Mouse (Mus musculus) layer of hippocampus, postnatal 25 days (tissue): ENCODE data around the gene B3gnt6. TPM values are rescaled to one million over a fixed set of nuclear protein-coding genes. Genes with fewer than 3 reads are reported as not detected.

ENCODE experiments used
- DNase-seq, 2 experiments: peaks; one replicate each; pipeline ENCODE4 v3.0.0; 2022; ENCODE audit warnings: mixed read lengths in 2 of 2, low spot score in 1 of 2; ENCODE audit errors: extremely low spot score in 1 of 2
- total RNA-seq, 2 experiments: library from RNA; stranded (reverse); gene quantifications; 2 replicates each; pipeline ENCODE4 v1.2.3; 2021

B3gnt6 gene
- total RNA-seq, 2 experiments from 2014 or later = not detected

GRCm38 (mm10) chr7:98177929-98178559, 21.2 kb downstream of the B3gnt6 start, which contains the start of gene Capn5:
Gene Capn5 (minus strand): TSS chr7:98178274.
- DNase-seq = peak; percentile 48 to 49

- DNase-seq = no peak
Observed at GRCm38 (mm10) chr7:98177566-98177928, 21.7 kb downstream of the B3gnt6 start.

- DNase-seq = no peak
Observed at GRCm38 (mm10) chr7:98177071-98177485, 22.2 kb downstream of the B3gnt6 start.

GRCm38 (mm10) chr7:98176322-98177070, 22.8 kb downstream of the B3gnt6 start:
- DNase-seq = no peak

GRCm38 (mm10) chr7:98174883-98175755, 24.2 kb downstream of the B3gnt6 start:
- DNase-seq = no peak

GRCm38 (mm10) chr7:98173408-98173807, 25.9 kb downstream of the B3gnt6 start:
- no peak for DNase-seq

GRCm38 (mm10) chr7:98172661-98173060, 26.6 kb downstream of the B3gnt6 start:
- no peak for DNase-seq

GRCm38 (mm10) chr7:98171141-98172073, 27.9 kb downstream of the B3gnt6 start:
- no peak for DNase-seq

GRCm38 (mm10) chr7:98164999-98165528, 34.2 kb downstream of the B3gnt6 start:
- no peak for DNase-seq

GRCm38 (mm10) chr7:98164382-98164998, 34.8 kb downstream of the B3gnt6 start:
- DNase-seq = no peak

- DNase-seq = no peak
Observed at GRCm38 (mm10) chr7:98163700-98164099, 35.6 kb downstream of the B3gnt6 start.

GRCm38 (mm10) chr7:98162239-98162638, 37.0 kb downstream of the B3gnt6 start:
- no peak for DNase-seq

GRCm38 (mm10) chr7:98160041-98160740, 39.1 kb downstream of the B3gnt6 start:
- DNase-seq = no peak

GRCm38 (mm10) chr7:98158481-98158880, 40.8 kb downstream of the B3gnt6 start:
- no peak for DNase-seq

GRCm38 (mm10) chr7:98157636-98158332, 41.5 kb downstream of the B3gnt6 start:
- DNase-seq = no peak

- no peak for DNase-seq
Observed at GRCm38 (mm10) chr7:98156280-98156665, 43.0 kb downstream of the B3gnt6 start.

GRCm38 (mm10) chr7:98155546-98156279, 43.6 kb downstream of the B3gnt6 start:
- peak; percentile 53 to 73 for DNase-seq
